Mouse (Mus musculus) forebrain, postnatal 0 days (tissue): ENCODE measurements at regions not wholly inside any gene's neighbourhood (a gene's known extent, or its start where the extent isn't known, plus 50 kb on each side); places are given as distances from the start of the nearest gene placed in this dataset.

Experiments used
- ATAC-seq: fragments of 200-750 bp; cut with Nextera tagmentation; 2 replicates; pipeline ENCODE4 v1.8.0; 2017; ENCODE audit warnings: mild to moderate bottlenecking, moderate library complexity
- DNase-seq: peaks from one replicate; pipeline ENCODE4 v3.0.0-alpha.2; 2015
- H3K27ac ChIP-seq: fragments of 300-500 bp; sonication (generic); 2 replicates; pipeline ENCODE4 v1.5.1; 2014; ENCODE audit warnings: low read depth, mild to moderate bottlenecking, antibody characterized with exemption, low read length, moderate library complexity, mixed read lengths
- H3K27me3 ChIP-seq: fragments of 300-500 bp; sonication (generic); 2 replicates; pipeline ENCODE4 v1.6.1; 2014; ENCODE audit warnings: mild to moderate bottlenecking, low read length, mixed read lengths; ENCODE audit not compliant: insufficient read depth
- H3K36me3 ChIP-seq: fragments of 300-500 bp; sonication (generic); 2 replicates; pipeline ENCODE4 v1.6.1; 2014; ENCODE audit warnings: mild to moderate bottlenecking, moderate library complexity; ENCODE audit not compliant: insufficient read depth
- H3K4me1 ChIP-seq: fragments of 300-500 bp; sonication (generic); 2 replicates; pipeline ENCODE4 v1.6.1; 2014; ENCODE audit warnings: antibody characterized with exemption; ENCODE audit not compliant: insufficient read depth
- H3K4me2 ChIP-seq: fragments of 300-500 bp; sonication (generic); 2 replicates; pipeline ENCODE4 v1.6.1; 2014; ENCODE audit warnings: low read depth, mild to moderate bottlenecking, moderate library complexity
- H3K4me3 ChIP-seq: fragments of 300-500 bp; sonication (generic); 2 replicates; pipeline ENCODE4 v1.5.1; 2014; ENCODE audit warnings: low read depth, low read length, mixed read lengths
- H3K9ac ChIP-seq: fragments of 300-500 bp; sonication (generic); 2 replicates; pipeline ENCODE4 v1.6.1; 2014; ENCODE audit warnings: mild to moderate bottlenecking
- H3K9me3 ChIP-seq: fragments of 300-500 bp; sonication (generic); 2 replicates; pipeline ENCODE4 v1.6.1; 2016; ENCODE audit warnings: low read length
- CTCF ChIP-seq: sonication (generic); IDR thresholded peaks from 2 replicates; pipeline ENCODE4 v1.5.1; 2016; ENCODE audit warnings: antibody characterized with exemption, control low read depth, low read depth
- WGBS: fragments of 180-500 bp; shearing (Covaris S2); extraction: QIAGEN DNeasy Blood & Tissue Kit; methylation state at CpG from one replicate; pipeline ENCODE4 v1.1.7; 2014; 5-methylcytosine and 5-hydroxymethylcytosine counted together

DNA sequence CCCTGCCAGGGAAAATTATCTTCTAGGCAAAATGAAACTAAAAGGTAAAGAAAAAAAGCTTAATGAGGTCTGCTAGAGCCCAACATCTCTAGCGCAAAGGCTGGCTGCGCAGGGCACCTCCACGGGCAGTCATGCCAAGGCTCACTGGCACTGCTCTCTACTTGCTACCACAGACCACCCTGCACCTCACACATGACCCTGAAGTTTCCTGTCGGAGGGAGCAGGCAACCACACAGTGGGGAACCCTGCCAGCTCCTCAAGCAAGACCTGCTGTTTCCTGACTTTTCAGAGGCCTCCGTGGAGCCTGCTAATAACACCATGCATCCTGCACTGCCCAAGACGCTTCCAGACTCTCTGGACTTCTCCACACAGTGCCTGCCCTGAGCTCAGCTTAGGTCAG is 182.3 kb downstream of the Mroh4 start:
- WGBS, result 83% methylated on average over 6 of the region's 6 CpGs
- no peak for TF ChIP-seq CTCF
- Histone ChIP-seq H3K9ac (no peak overlapping the region), H3K9me3 (no peaks in the 10 kb centered on the region), H3K4me3 (no peak overlapping the region), H3K27me3 (no peaks in the 10 kb centered on the region), H3K27ac (no peak overlapping the region), H3K4me2 (no peak overlapping the region), H3K4me1 (no peaks in the 10 kb centered on the region), H3K36me3 (no peaks in the 10 kb centered on the region)
- no peak for DNase-seq
- ATAC-seq, result no peak

DNA sequence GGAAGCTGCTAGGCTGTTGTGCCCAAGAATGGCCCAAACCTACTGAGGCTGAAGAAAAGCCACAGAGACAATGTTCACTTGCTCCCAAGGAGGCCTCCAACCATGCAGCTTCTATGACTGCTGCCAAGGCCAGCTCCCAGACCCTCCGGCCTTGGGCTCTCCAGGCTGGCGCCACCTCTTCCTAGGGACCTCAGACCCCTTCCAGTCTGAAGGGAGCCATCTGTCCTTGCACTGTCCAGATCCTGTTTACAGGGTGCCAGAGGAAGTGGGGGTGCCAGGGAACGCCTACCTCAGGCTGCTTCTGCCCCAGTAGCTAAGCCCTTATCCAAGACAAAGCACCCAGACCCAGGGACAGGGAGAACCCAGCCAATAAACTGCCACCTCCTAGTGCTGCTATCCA is 183.7 kb downstream of the Mroh4 start:
- no peak overlapping the region for H3K27ac ChIP-seq
- no peaks in the 10 kb centered on the region for H3K9me3 ChIP-seq
- ATAC-seq (peak; percentile 69), DNase-seq (no peak)
- no peaks in the 10 kb centered on the region for H3K27me3 ChIP-seq
- no peaks in the 10 kb centered on the region for H3K4me1 ChIP-seq
- no peak overlapping the region for H3K4me3 ChIP-seq
- no peaks in the 10 kb centered on the region for H3K36me3 ChIP-seq
- no peak overlapping the region for H3K4me2 ChIP-seq
- 86% methylated on average over 3 of the region's 3 CpGs for WGBS
- no peak overlapping the region for H3K9ac ChIP-seq
- no peak for TF ChIP-seq CTCF

- H3K4me2 ChIP-seq, result no peak overlapping the region
Measured at GRCm38 (mm10) chr15:74441889-74442288, 194.3 kb downstream of the Mroh4 start.

DNA sequence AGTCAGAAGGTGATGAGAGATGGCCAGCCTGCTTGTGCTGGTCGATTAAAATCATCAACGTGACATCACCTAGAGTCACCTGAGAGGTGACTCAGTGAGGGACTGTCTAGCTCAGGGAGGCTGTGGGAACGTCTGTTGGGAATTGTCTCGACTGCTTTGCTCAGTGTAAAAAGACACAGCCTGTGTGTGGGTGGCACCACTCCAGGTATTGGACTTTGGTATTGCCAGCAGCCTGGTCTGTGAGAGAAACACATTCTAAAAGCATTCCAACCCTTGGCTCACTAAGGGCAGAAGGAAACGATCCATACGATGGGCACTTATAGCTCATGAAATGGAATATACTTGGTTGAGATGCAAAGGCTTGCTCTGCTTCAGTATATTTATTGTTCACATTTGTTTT is 209.2 kb downstream of the Mroh4 start:
- Histone ChIP-seq H3K27me3 (no peaks in the 10 kb centered on the region), H3K4me1 (no peaks in the 10 kb centered on the region), H3K27ac (no peak overlapping the region), H3K4me2 (no peak overlapping the region), H3K36me3 (no peaks in the 10 kb centered on the region), H3K9ac (no peak overlapping the region), H3K4me3 (no peak overlapping the region), H3K9me3 (no peaks in the 10 kb centered on the region)
- 70% methylated on average over 6 of the region's 6 CpGs for WGBS
- ATAC-seq, result no peak
- TF ChIP-seq CTCF, result no peak
- DNase-seq, result no peak

More at GRCm38 (mm10) chr15:74441889-74442288, 194.3 kb downstream of the Mroh4 start:
- ATAC-seq, result no peak
- H3K9ac ChIP-seq, result no peak overlapping the region
- H3K9me3 ChIP-seq, result no peaks in the 10 kb centered on the region
- no peak overlapping the region for H3K27ac ChIP-seq
- H3K27me3 ChIP-seq, result no peaks in the 10 kb centered on the region
- no peak for TF ChIP-seq CTCF
- H3K4me1 ChIP-seq, result no peaks in the 10 kb centered on the region
- no peak for DNase-seq
- 62% methylated on average over 13 of the region's 13 CpGs for WGBS
- no peak overlapping the region for H3K4me3 ChIP-seq
- no peaks in the 10 kb centered on the region for H3K36me3 ChIP-seq

- H3K27ac ChIP-seq, result no peak overlapping the region
- 64% methylated on average over 3 of the region's 3 CpGs for WGBS
- H3K9ac ChIP-seq, result no peak overlapping the region
- H3K4me2 ChIP-seq, result no peak overlapping the region
- TF ChIP-seq CTCF, result no peak
- H3K4me3 ChIP-seq, result no peak overlapping the region
- no peaks in the 10 kb centered on the region for H3K27me3 ChIP-seq
- no peak for DNase-seq
- no peaks in the 10 kb centered on the region for H3K9me3 ChIP-seq
- no peak for ATAC-seq
- H3K36me3 ChIP-seq, result no peaks in the 10 kb centered on the region; the same call in 1 of the 2 replicates
- no peaks in the 10 kb centered on the region for H3K4me1 ChIP-seq
Measured at GRCm38 (mm10) chr15:74423001-74423400, 213.2 kb downstream of the Mroh4 start.

DNA sequence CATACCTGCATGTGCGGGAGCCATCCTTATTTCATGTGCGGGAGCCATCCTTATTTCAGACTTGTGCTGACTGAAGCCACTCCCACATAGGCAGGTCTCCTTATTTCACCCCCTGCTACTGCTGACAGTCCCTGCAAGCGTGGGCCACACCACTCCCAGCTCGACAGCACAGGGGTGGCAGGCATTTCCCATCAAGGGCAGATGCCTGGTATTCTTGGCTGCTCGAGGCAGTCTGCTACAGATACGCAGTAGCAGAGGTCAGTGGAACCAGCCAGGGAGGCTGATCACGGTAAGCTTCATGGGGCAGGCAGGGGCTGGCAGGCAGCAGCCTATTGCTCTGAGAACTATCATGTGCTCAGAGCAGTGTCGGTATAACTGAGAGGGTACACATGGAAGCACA is 215.6 kb downstream of the Mroh4 start:
- DNase-seq (no peak), ATAC-seq (no peak)
- H3K27ac ChIP-seq, result no peak overlapping the region
- H3K9me3 ChIP-seq, result no peaks in the 10 kb centered on the region
- no peak overlapping the region for H3K4me3 ChIP-seq
- no peak overlapping the region for H3K9ac ChIP-seq
- no peak overlapping the region for H3K4me2 ChIP-seq
- TF ChIP-seq CTCF, result no peak
- no peaks in the 10 kb centered on the region; the same call in 1 of the 2 replicates for H3K36me3 ChIP-seq
- WGBS, result 81% methylated on average over 8 of the region's 8 CpGs
- no peaks in the 10 kb centered on the region for H3K27me3 ChIP-seq
- H3K4me1 ChIP-seq, result no peaks in the 10 kb centered on the region

DNA sequence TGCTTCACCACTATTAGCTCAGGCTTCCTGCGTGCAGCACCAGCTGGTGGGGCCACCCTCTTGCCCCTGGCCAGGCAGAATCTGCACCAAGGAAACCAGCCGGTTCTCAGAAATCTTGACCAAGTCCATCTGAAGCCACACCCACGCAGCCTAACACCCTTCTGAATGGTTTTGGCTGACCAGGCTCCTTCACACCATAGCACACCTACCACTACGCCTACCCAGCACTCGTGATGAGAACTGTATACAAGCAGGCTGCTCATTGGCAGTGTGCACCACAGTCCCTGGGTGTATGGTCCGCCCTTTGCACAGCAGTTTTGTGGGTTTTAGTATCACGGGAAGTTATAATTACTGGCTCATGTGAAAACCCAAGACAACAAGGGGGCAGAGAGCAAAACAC is 217.5 kb downstream of the Mroh4 start:
- TF ChIP-seq CTCF, result no peak
- H3K4me2 ChIP-seq, result no peak overlapping the region
- H3K27ac ChIP-seq, result no peak overlapping the region
- 87% methylated on average over 7 of the region's 7 CpGs for WGBS
- H3K9me3 ChIP-seq, result no peaks in the 10 kb centered on the region
- ATAC-seq, result no peak
- no peaks in the 10 kb centered on the region; the same call in 1 of the 2 replicates for H3K36me3 ChIP-seq
- H3K4me3 ChIP-seq, result no peak overlapping the region
- H3K4me1 ChIP-seq, result peaks cover 6% of the 10 kb centered on the region; the same call in 1 of the 2 replicates
- DNase-seq, result no peak
- no peak overlapping the region for H3K9ac ChIP-seq
- no peaks in the 10 kb centered on the region for H3K27me3 ChIP-seq

- Histone ChIP-seq H3K4me3 (no peak overlapping the region), H3K27ac (no peak overlapping the region), H3K4me2 (no peak overlapping the region), H3K36me3 (no peaks in the 10 kb centered on the region), H3K27me3 (no peaks in the 10 kb centered on the region), H3K9ac (no peak overlapping the region), H3K9me3 (no peaks in the 10 kb centered on the region), H3K4me1 (peaks cover 14% of the 10 kb centered on the region)
- 48% methylated on average over 10 of the region's 10 CpGs for WGBS
- DNase-seq (peak; percentile 59), ATAC-seq (peak; percentile 74)
- no peak for TF ChIP-seq CTCF
Measured at GRCm38 (mm10) chr15:74413217-74413616, 222.9 kb downstream of the Mroh4 start.
